Mouse (Mus musculus): Measurements from ENCODE around the gene Adh7.
A peak's percentile ranks its signal among the peaks of the same experiment; 100 is the strongest.

The Adh7 gene

GRCm38 (mm10) chr3:138224363-138224954 lies 6.9 kb downstream of the Adh7 start:
- no peak for DNase-seq (ENCODE audit: low spot score)

- DNase-seq (ENCODE audit: low spot score) = no peak
Observed at GRCm38 (mm10) chr3:138225331-138225730, 7.8 kb downstream of the Adh7 start.

- no peak for DNase-seq (ENCODE audit: low spot score)
Observed at GRCm38 (mm10) chr3:138225853-138226252, 8.3 kb downstream of the Adh7 start.

GRCm38 (mm10) chr3:138226476-138226875 lies 8.9 kb downstream of the Adh7 start:
- DNase-seq (ENCODE audit: low spot score) = no peak

- DNase-seq (ENCODE audit: low spot score) = no peak
Observed at GRCm38 (mm10) chr3:138227082-138227481, 9.5 kb downstream of the Adh7 start.

- DNase-seq (ENCODE audit: low spot score) = no peak
Observed at GRCm38 (mm10) chr3:138227782-138228181, 10.2 kb downstream of the Adh7 start.

GRCm38 (mm10) chr3:138229448-138229847 lies 11.9 kb downstream of the Adh7 start:
- peak; percentile 87 for DNase-seq (ENCODE audit: low spot score)

- DNase-seq (ENCODE audit: low spot score) = no peak
Observed at GRCm38 (mm10) chr3:138230266-138230665, 12.7 kb downstream of the Adh7 start.

- DNase-seq (ENCODE audit: low spot score) = no peak
Observed at GRCm38 (mm10) chr3:138231531-138231930, 14.0 kb downstream of the Adh7 start.

GRCm38 (mm10) chr3:138236546-138237163 lies 19.1 kb downstream of the Adh7 start:
- DNase-seq (ENCODE audit: low spot score) = no peak

- no peak for DNase-seq (ENCODE audit: low spot score)
Observed at GRCm38 (mm10) chr3:138238046-138238445, 20.5 kb downstream of the Adh7 start.

- no peak for DNase-seq (ENCODE audit: low spot score)
Observed at GRCm38 (mm10) chr3:138239461-138239860, 21.9 kb downstream of the Adh7 start.

- no peak for DNase-seq (ENCODE audit: low spot score)
Observed at GRCm38 (mm10) chr3:138240411-138240810, 22.9 kb downstream of the Adh7 start.

- DNase-seq (ENCODE audit: low spot score) = no peak
Observed at GRCm38 (mm10) chr3:138240942-138241341, 23.4 kb downstream of the Adh7 start.

- DNase-seq (ENCODE audit: low spot score) = no peak
Observed at GRCm38 (mm10) chr3:138241371-138241770, 23.8 kb downstream of the Adh7 start.

GRCm38 (mm10) chr3:138242021-138242726 lies 24.6 kb downstream of the Adh7 start:
- no peak for DNase-seq (ENCODE audit: low spot score)

GRCm38 (mm10) chr3:138242933-138243332 lies 25.4 kb downstream of the Adh7 start:
- DNase-seq (ENCODE audit: low spot score) = no peak

GRCm38 (mm10) chr3:138244338-138244874 lies 26.8 kb downstream of the Adh7 start:
- no peak for DNase-seq (ENCODE audit: low spot score)

- DNase-seq (ENCODE audit: low spot score) = no peak
Observed at GRCm38 (mm10) chr3:138246511-138247020, 29.0 kb downstream of the Adh7 start.

- no peak for DNase-seq (ENCODE audit: low spot score)
Observed at GRCm38 (mm10) chr3:138247241-138247640, 29.7 kb downstream of the Adh7 start.

GRCm38 (mm10) chr3:138248011-138248410 lies 30.5 kb downstream of the Adh7 start:
- DNase-seq (ENCODE audit: low spot score) = no peak

GRCm38 (mm10) chr3:138248746-138249145 lies 31.2 kb downstream of the Adh7 start:
- DNase-seq (ENCODE audit: low spot score) = peak; percentile 55

GRCm38 (mm10) chr3:138251156-138251555 lies 33.6 kb downstream of the Adh7 start:
- DNase-seq (ENCODE audit: low spot score) = no peak
